Mouse (Mus musculus) cerebellum, postnatal 36 days (tissue): ENCODE data around the gene Ntrk1.
A peak's percentile ranks its signal among the peaks of the same experiment; 100 is the strongest.

Experiments used
- DNase-seq, 2 experiments: peaks; one replicate each; pipeline ENCODE4 v3.0.0; 2021 to 2022; ENCODE audit warnings: mixed read lengths in 2 of 2

The Ntrk1 gene

DNA sequence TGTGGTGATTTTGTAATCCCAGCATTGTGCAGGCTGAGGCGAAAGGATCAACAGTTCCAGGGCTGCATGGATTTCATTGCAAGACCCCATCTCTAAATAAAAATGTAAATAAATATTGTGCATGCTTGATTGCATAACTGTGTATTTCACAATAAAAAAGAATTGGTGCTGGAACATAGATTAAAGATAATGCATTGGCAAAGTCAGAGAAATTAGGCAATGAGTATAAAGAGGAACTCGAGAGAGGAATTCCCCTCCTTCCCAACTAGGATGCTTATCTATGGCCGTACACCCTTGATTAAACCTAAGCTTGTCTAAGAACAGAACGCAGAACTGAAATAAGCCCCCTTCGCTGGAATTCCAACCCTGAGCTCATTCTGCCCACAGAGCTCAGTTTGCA, 9.8 kb downstream of the Ntrk1 start:
- DNase-seq, result no peak

DNA sequence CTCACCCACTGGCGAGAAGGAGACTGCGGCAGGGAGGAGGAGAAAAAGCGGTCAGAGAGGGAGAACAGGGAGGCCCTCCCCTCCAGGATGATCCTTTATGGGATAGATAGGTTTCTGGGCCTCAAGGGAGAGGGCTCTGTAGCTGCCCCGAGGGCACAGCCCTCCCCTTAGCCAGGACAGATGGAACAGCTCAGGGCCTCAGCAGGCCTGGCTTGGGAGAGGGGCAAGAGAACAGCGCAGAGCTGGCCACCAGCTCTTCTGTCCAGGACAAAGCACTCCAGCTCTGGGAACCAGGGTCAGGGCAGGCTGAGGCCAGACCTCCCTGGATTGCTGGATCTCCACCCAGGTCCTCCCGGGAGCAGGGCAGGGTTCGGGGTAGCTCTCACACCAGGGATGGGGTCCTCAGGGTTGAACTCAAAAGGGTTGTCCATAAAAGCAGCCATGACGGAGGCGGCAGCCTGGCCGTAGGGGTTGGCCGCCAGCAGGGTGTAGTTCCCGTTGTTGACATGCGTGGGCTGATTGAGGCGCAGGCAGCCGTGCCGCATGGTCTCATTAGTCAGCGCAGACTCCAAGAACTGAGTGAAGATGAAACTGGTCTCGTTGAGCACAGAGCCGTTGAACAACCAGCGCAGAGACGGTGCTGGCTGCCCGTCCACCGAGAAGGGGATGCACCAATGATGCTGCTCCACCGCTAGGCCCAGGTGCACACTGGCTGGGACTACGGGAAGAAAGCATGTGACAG, 11.5 kb downstream of the Ntrk1 start:
- DNase-seq, result no peak

DNA sequence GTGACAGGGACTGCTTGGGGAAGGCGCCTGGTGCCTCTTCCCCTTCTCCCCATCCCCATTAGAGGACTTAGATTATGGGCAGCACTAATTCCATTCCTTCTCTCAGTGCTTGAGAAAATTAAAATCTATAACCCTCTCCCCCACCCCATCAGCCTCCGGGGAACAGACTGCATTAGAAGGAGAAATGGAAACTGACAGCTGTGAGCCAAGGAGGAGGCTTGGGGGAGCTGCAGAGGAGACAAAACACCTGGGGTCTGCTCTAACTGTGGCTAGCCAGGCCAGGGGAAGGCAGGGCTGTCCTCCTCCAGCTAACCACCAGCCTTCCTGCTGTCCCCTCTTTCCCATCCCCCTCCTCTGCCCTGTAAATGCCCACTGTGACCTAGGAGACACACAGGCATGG, 15.9 kb downstream of the Ntrk1 start:
- no peak for DNase-seq

DNA sequence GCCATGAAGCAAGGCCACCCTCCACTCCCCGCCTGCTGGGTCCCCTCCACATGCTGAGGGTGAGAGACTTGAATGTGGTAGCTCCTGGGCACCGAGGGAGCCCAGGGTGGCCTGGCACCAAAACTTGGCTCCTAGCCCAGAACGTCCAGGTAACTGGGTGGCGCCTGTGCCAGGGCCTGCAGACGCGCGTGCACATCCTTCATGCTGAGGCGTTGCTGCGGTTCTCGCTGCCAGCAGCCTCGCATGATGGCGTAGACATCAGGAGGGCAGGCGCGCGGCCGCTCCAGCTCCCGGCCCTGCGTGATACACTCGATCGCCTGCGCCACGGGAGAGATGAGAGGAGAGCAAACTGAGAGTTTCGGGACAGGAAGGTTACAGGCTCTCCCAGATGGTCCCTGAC, 16.7 kb downstream of the Ntrk1 start:
- peak; percentile 18 to 20 for DNase-seq

DNA sequence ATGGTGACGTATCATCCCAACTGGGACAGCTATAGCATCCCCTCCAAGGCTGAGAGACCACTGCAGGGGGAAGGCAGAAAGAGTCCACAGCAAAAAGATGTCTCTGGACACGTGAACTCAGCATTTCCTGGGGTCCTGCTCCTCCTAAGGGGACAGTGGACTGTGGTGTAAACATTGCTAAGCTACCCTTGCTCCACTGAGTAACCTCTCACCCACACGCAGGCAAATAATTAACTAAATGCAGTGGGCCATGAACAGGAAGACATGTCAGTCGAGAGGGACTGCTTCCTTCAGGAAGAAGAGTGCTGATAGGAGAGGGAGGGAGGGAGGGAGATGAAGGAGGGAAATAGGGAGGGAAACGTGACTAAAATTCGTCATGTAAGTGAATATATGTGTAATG, 23.9 kb downstream of the Ntrk1 start:
- no peak for DNase-seq

DNA sequence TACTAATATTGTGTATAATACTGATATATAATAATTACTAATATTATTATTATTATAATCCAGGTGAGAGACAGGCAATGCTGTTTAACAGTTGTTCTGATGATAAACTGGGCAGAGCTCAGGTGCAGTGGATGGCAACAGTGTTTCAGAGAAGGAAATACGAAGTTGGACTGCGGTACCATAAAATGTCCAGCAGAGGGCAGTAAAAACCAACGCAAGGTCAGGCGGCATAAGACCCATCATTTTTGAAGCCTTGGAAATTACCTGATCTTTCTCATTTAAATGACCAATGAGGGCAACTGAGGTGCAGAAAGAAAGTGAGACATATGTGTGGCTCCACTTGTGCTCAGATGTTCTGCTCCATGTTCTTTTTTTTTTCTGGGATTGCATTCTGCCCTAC, 24.7 kb downstream of the Ntrk1 start:
- peak; percentile 42 to 61 for DNase-seq

DNA sequence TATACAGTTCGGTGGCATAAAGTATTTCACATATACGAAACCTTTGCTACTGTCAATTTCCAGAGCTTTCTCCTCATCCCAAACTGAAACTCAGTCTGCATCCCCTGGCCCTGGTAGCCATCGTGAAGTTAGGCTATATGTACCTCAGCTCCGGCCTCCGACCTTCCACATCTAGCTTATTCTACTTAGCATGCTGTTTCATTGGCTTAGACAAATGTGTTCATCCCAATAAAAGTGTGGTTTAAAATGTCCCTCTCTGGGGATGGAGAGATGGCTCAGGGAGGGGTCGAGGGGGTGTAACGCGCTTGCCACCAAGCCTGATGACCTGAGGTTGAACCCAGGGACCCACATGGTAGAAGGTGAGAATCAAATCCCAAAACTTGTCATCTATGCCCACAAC, 25.5 kb downstream of the Ntrk1 start:
- DNase-seq, result no peak

DNA sequence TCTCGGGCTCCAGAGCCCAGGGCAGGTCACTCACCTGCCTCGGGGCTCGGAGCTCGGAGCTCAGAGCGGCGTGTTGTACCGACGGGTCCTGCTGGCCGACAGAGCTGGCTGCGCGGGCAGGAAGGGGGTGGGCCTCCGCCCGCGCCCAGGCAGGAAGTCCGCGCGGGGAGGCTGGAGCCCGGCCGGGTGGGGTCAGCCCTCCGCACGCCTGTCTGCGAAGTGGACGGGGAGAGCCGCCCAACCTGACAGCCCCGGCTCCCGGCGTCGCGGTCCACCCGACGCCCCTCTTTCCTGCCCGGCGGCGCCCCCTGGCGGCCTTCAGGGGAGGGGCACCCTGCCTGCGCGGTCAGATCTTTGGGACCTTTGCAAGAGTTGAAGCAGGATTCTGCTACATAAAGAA, 26.1 kb downstream of the Ntrk1 start:
- DNase-seq, result peak; percentile 10 to 31

DNA sequence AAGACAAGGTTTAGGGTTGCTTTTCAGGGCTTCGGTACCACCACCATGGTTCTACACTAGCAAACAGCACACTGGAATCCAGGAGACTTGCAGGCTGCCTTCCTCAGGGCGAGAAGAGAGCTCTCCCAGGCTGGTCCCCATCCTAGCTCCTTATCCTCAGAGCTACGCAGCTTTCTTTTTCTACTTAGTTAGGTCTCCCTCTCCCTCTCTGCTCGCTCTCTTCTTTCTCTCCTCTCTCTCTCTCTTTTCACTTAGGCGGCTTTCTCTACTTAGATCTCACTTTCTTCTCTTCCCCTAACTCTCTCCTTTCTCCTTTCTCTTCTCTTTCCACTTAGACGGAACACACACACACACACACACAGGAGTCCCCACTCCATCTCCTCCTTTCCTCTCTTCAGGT, 26.5 kb downstream of the Ntrk1 start:
- no peak for DNase-seq

DNA sequence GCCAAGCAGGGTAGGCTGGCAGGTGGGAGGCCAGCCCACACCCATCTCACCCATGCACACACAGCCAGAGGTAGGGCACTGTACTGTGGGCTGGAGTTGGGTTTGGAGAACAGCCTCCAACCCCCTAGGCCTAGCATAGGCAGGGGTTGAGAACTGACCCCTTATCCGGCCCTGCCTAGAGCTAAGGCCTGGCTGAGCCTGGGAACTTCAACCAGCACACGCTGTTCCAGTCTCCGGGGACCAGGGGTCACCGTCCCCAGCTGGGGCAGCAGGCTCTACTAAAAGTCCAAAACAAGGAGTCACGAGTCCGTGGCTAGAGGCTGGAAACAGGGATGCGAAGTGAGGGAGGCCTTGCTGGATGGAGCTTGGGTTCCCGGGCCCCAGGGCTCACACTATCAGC, 27.2 kb downstream of the Ntrk1 start:
- no peak for DNase-seq

DNA sequence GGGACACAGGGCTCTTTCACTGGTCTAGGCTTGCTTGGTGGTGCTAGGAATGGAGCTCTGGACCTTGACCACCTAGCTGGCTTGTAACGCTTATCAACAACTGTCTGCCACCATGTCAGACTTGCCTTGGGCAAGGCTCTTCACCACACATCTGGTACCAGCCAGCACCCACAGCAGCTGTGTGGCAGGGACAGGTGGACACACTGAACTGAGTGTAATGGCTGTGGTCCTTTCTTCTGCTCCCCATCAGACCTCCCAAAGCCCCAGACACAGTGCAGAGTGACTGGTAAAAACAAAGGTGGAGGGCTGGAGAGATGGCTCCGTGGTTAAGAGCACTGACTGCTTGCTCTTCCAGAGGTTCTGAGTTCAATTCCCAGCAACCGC, 28.7 kb downstream of the Ntrk1 start:
- DNase-seq, result no peak

DNA sequence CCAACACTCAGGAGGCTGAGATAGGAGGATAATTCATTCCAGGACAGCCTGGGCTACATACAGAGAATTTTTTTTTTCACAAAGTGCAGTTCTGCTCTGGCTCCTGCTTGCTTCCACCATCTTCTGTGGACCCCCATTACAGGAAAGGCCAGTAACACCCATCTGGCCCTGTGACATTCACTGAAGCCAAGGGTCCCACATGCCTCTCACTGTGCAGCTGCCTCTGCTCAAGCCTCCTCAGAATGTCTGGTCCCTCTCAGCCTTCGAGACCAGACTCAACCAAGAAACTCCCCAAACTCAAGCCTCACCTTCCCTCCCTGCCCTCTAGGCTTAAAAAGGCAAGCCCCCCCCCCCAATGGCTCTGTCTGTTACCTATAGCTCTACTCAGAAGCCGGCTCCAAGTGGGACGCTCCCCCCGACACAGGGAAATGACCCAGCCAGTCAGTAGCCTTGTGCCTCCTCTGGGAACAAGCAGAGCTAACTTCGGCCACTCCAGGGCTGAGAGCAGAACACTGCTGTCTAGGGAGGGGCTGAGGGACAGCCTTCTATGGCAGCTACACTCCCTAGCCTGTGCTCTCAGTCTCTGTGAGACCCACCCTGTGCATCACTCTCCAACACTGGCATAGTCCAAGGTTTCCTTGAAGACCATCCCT, 29.2 kb downstream of the Ntrk1 start:
- DNase-seq, result no peak

DNA sequence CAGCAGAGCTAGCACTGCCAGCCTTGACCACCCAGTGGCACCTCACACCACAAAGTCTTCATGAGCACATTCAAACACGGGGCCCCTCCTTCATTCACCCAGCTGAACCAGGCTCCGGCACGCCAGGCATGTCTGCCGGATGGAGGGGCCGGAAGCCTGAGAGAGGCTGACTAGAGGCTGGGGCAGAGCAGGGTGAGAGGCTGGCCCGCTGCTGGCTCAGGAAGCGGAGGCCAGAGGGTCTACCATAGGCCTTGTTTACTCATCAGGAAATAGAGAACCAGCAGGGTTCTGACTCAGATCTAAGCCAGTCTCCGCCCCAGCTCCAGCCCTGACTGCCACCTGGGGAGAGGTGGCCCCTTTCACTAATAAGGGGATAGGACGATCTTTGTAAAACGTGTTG, 29.9 kb downstream of the Ntrk1 start:
- DNase-seq, result no peak

DNA sequence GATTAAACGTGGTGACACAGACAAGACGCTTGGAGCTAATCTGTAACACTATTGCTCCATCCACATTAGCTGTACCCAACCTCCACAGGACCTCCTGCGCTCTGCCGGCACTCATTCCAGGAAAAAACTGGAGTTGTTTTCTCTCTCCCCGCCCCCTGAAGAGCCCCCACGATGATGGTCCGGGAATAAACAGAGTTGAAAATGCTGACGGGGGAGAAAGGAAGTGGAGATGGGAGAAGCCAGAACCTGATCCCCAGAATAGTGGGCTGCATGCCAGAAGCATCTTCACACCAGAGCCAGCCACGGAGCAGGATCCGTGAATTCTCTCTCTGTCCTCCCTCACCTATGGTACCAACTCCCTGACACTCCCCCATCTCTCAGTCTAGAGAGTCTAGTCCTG, 30.5 kb downstream of the Ntrk1 start:
- no peak for DNase-seq

DNA sequence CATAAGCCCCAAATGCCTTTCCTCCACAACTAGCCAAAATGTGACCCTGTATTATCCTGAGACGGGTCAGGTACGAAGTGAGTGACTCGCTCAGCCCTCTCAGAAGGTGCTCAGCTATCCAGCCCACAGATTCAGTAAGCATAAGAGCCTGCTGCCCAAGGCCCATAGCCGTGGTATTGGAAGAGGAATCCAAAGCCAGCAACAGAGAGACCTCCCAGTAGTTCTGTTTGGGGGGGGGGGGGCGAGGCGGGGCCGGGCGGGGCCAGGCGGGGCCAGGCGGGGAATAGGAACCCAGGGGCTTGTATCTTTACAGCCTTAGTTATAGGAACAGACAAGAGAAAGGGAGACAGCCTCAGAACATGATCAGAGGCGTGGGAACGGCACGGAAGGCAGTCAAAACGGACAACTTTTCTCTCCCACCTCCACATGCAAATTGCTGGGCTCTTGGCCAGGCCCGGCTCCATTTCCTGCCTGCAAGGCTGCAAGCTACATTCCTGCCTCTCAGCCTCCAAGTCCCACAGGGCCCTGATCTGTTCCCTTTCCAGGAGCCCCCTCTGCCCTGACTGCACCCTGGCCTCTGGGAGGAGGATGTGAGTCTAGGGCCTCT, 31.2 kb downstream of the Ntrk1 start:
- DNase-seq, result no peak

DNA sequence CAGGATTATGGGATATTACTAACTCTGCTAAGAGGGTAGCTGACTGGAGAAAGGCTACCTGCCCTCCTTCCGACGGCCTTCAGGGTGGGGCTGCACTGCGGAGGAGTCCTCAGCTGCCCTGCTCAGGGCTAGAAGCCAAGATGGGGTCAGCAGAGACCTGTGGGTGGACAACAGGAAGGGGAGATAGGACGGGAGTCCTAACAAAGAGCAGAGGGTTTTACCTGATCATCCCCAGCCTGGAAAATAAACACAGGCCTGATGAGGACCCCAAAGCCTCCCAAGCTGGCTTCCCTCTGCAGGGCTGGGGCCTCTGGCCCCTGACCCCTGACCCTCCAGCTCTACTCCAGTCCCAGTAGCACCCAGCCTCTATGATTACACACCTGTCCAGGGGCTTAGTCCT, 31.8 kb downstream of the Ntrk1 start:
- no peak for DNase-seq

DNA sequence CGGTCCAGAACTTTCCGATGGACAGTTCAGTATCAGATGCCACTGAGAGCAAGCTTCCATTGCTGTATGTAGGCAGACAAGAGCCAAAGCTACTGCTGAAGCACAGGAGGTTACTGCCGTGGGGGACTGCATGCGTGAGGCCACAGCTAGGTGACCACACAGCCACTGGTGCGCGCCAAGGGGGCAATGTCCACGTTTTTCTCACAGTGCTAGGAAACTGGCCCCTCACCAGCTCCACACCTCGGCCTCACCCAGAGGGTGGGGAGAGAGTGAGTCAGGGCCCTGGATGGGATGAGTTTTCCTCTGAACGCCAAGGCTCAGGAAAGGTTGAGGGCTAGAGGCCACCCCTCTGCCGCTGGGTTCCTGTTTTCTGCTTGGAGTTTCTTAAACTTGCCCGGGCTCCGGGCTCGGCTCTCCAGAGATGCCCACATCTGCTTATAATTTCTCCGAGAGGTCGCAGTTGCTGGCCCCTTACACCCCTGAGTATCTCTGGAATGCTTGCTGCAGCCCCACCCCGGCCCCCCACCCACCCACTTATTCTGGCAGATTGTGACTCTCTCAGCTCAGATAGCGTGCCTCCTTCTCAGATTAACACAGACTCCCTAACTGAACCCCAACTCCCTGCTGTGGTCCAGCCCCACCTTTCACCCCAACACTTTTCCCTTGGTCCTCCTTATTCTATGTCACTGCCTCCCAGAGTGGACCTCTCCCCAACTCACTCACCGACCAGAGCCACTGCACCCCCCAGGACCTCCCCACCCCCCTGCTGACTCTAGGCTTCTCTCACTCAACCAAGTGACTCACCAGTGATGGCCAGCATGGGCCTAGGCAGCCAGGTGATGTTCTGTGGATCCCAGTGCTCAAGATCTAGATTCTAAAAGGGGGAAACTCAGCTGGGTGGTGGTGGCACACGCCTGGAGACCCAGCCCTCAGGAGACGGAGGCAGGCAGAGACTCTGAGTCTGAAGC, 33.3 kb downstream of the Ntrk1 start:
- no peak for DNase-seq

DNA sequence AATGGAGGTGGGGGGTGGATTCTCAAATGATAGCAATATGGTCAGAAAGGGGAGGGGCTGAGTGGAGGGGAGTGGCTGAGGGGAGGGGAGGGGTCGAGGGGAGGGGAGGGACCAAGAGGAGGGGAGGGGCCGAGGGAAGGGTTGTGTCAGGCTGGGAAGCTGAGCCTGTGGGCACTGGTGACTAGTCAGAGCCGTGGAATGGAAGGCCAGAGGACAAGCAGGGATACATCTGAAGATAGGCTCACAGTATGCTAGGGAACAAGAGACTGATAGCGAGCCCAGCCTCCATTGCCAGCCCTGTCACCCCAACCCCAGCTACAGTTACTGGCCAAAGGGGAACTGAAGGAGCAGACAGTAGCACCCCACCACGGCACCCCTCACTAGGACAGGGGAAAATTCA, 36.3 kb downstream of the Ntrk1 start:
- no peak for DNase-seq

DNA sequence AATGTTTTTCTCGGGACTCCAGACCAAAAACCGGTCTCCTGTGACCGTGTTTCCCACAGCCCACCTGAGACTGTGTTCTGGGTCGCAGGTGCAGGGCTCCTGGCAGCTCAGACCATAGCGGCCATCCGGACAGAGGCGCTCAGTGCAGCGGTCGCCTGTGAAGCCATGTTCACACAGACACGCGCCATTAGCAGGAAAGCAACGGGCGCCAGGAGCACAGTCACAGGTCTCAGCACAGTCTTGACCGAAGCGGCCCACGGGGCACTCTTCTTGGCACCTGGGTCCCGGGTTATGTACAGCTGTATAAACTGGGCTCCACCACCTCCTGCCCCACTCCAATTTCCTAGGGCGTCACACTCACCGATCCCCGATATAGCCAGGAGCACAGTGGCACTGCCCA, 38.5 kb downstream of the Ntrk1 start:
- peak; percentile 16 to 21 for DNase-seq

DNA sequence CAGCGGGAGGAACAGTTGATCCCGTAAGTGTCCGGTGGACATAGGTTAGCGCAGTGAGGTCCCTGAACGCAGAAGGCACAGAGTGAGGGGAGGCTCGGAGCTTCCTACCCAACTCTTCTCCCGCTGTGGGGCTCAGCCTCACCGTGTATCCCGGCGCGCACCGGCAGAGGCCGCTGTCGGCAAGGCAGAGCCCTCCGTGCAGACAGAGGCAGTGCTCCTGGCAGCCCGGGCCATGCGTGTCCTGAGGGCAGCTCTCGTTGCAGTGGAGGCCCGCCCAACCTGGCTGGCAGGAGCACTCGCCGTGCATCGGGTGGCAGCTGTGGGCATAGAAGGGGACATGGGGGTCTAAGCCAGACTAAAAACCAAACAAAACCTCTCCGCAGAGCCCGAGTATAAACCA, 39.0 kb downstream of the Ntrk1 start:
- DNase-seq, result peak; percentile 87 to 90

DNA sequence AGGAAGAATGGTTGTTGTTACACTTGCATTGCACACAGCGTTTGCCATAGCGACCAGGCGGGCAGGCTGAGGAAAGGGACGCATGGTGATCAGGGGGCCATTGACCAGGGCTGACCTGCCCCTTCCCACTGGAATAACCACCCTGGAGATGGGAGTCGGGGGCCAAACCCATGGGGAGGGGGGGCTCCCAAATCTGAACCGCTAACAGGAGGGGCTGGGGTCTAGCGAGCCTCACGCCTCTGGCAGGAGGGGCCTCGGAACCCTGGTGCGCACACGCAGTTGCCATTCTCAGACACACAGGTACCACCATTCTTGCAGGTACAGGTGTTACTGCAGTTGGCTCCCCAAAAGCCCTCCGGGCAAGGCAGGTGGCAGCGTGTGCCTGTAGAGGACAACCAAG, 41.1 kb downstream of the Ntrk1 start:
- DNase-seq, result no peak

DNA sequence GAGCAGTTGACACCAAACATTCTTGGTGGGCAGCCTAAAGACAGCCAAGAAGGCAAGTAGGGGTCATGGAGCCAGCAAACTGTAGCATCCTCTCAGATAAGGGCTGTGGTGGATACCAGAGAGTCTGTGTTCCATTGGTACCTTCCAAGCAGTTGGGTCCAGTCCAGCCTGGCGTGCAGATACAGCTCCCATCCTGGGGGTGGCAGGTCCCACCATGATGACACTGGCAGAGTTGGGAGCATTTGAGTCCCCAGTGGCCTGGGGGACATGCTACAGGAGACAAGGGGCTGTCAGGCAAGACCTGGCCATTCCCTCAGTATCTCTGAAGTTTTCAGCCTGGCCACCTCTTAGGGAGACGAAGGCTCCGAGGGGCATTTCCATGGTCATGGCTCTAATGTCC, 42.4 kb downstream of the Ntrk1 start:
- DNase-seq, result no peak

DNA sequence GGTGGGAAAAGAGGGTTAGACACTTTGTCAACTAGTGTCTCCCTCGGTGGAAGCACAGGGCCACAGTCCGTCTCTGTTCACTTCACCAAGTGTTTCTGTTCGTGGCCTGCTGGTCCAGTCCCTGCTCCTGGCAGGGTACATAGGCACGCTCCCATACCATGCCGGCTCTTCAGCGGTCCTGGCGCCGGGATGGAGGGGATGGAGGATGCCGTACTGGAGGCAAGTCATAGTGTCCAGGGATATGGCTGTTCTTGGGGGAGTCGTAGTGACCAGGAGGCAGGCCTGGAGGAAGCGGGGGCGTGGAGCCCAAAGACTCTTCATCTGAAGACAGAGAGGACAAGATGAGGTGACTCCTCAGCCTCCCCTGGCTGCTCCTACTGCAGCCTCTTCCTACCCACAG, 45.0 kb downstream of the Ntrk1 start:
- no peak for DNase-seq
